Mouse (Mus musculus): ENCODE data around the gene Adrb1.

DNA sequence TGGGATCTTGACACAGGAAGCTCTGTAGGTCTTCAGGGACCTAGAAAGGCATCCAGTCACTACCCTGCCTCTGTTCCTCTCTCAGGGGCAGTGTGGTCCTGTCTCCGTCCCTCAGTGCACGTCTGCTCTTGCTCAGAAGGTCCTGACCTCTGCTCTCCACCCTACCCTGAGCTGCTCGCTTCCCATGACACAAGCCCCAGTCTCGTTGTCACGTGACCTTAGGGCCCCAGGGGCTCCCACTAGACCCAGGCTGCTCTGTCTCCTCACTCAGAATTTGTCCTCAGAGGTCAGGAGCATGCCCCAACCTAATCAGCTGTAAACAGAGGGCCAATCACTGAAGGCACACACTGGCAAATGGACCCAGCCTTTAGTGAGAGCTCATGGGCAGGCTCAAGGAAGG, 29.5 kb upstream of the Adrb1 start:
- TF ChIP-seq CTCF (IDR thresholded peaks at IDR 0.05; ENCODE audit: low read depth, low read length) (no peak), POLR2A (IDR thresholded peaks at IDR 0.05; ENCODE audit: insufficient read depth, low read length) (no peak), EP300 (IDR thresholded peaks at IDR 0.05; ENCODE audit: insufficient read depth, low read depth, low read length) (no peak)

All from ES-Bruce4 (cell line).